Mouse (Mus musculus) activated CD4-positive, CD25-positive, alpha-beta regulatory T cell, adult 9 weeks (primary cell): ENCODE measurements around the gene Aox1. TPM values are rescaled to one million over a fixed set of nuclear protein-coding genes. Genes with fewer than 3 reads are reported as not detected.

Source experiments
- polyA plus RNA-seq: library from polyadenylated mRNA; unstranded; fragments of 100-300 nt; shearing (Covaris generic); gene quantifications from one replicate; pipeline ENCODE4 v1.2.1, GENCODE M21; 2017

Gene Aox1
- not detected for polyA plus RNA-seq

DNA sequence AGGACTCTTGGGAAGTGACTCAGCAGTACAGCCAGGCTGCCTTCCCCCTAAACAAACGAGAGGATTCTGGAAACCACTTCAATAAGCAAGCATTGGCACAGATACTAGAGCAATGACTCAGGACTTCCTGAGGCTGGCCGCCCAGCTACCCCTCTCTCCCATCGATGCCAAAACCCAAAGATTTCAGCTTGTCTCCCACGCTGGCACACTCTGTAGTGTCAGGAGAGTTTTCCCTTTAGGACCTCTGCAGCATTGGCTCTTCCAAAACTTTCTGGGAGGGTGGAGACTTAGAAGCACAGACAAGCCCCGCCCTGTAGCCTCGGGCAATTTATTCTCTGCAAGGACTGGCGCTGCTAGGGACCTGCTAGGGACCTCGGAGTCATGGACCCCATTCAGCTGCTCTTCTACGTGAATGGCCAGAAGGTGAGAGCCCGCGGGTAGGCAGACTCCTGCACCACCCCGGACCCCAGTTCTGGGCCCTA is at the start of gene Aox1:
Gene Aox1 (plus strand): TSS at position 296 of the 482 bp plus-strand sequence.

GRCm38 (mm10) chr1:57995432-57996132 is 34.1 kb upstream of the Aox1 start, which contains the start of gene Sgo2a:
TSS of gene Sgo2a (plus strand) at chr1:57995971.

DNA sequence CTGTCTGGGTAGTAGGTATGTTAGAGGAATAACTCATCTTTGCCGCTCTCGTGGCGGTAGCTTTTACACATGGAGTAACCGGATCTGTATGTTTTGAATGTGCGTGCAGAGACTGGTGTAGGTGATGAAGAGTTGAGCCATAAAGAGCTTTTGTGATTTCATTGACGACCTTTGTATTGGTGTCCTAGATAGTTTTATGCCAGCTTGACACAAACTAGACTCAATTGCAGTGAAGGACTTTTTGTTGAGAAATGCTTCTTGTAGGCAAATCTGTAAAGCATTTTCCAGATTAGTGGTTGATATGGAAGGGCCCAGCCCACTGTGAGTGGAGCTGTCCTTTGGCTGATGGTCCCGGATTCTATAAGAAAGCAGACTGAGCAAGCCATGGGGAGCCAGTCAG is 10.9 kb upstream of the Aox1 start, which contains the start of gene Kctd18:
Gene Kctd18 (minus strand): TSS at position 101 of the 400 bp plus-strand sequence.

DNA sequence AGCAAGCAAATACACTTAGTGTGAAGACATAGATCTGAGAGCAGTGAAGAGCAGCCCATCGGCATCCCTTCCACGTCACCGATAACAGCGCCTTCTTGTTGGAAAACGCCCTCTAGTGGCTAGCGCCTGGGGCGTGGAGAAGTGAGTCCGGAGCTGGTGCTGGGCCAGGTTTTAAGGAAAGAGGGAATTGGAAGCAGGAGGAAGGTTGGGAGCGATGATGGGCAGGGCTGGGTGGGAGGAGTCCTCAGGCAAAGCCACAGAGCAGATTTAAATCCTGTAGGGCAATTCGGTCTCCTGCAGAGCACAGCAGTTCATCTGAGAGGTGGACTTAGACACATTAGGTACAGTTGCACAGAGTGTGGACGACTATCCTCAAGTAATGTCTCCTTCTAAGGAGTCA is 83.1 kb downstream of the Aox1 start, which contains the start of gene Aox3:
Gene Aox3 (plus strand): TSS at position 251 of the 400 bp plus-strand sequence.

Other genes starting within 250 kb of the Aox1 start
- gene Sgo2a, start 34.0 kb upstream of the Aox1 start, polyA plus RNA-seq, result 1.1 TPM
- 37.7 TPM for gene Kctd18, start 11.0 kb upstream of the Aox1 start, polyA plus RNA-seq
- gene Aox3, start 83.2 kb downstream of the Aox1 start, polyA plus RNA-seq, result not detected
- gene Aox4, start 180.5 kb downstream of the Aox1 start, polyA plus RNA-seq, result not detected
- not detected for gene Aox2, start 248.4 kb downstream of the Aox1 start, polyA plus RNA-seq